Mouse (Mus musculus): Measurements from ENCODE around the gene Nrcam. TPM values are rescaled to one million over a fixed set of nuclear protein-coding genes. Genes with fewer than 3 reads are reported as not detected.

The Nrcam gene
- not detected for total RNA-seq (2023)

GRCm38 (mm10) chr12:44328381-44329315, at the start of gene Nrcam:
Gene Nrcam, plus strand, starts transcription at chr12:44328885.

Other genes starting within 250 kb of the Nrcam start
- gene Dnajb9, start 118.6 kb upstream of the Nrcam start, total RNA-seq (2023): 100 to 1,000 TPM; 129 to 159 TPM
- gene Pnpla8, start 107.5 kb upstream of the Nrcam start, total RNA-seq (2023): 10 to 100 TPM; 45.9 to 54.7 TPM